Mouse (Mus musculus) thymus, adult 2 months (tissue): ENCODE results near the gene Samd8. TPM values are rescaled to one million over a fixed set of nuclear protein-coding genes. Genes with fewer than 3 reads are reported as not detected.

Source experiments
- DNase-seq: peaks from one replicate; pipeline ENCODE4 v3.0.0; 2021
- H3K27ac ChIP-seq: fragments of 200-500 bp; 2 replicates; pipeline ENCODE4 v1.5.1; 2012; ENCODE audit warnings: low read length, control low read depth; ENCODE audit not compliant: control insufficient read depth, insufficient read depth
- H3K27me3 ChIP-seq: fragments of 200-500 bp; 2 replicates; pipeline ENCODE4 v1.6.1; 2012; ENCODE audit warnings: mild to moderate bottlenecking, low read length, moderate library complexity, mixed read lengths; ENCODE audit not compliant: control insufficient read depth, insufficient read depth
- H3K36me3 ChIP-seq: fragments of 200-500 bp; 2 replicates; pipeline ENCODE4 v1.6.1; 2012; ENCODE audit warnings: mild to moderate bottlenecking, low read length, moderate library complexity; ENCODE audit not compliant: control insufficient read depth, insufficient read depth
- H3K4me1 ChIP-seq: fragments of 200-500 bp; replicated peaks from 2 replicates; pipeline ENCODE4 v1.6.1; 2012; ENCODE audit warnings: low read length; ENCODE audit not compliant: control insufficient read depth, insufficient read depth
- H3K4me3 ChIP-seq: fragments of 200-500 bp; 2 replicates; pipeline ENCODE4 v1.5.1; 2012; ENCODE audit warnings: mild to moderate bottlenecking, low read length, control low read depth, moderate library complexity; ENCODE audit not compliant: control insufficient read depth, insufficient read depth
- CTCF ChIP-seq: fragments of 200-500 bp; IDR thresholded peaks from 2 replicates; pipeline ENCODE4 v1.5.1; 2012; ENCODE audit warnings: mild to moderate bottlenecking, control low read depth, low read length, moderate library complexity, borderline replicate concordance; ENCODE audit not compliant: control insufficient read depth, poor library complexity, insufficient read depth; ENCODE audit errors: extremely low read depth
- POLR2A ChIP-seq: fragments of 200-500 bp; IDR thresholded peaks from 2 replicates; pipeline ENCODE4 v1.6.1; 2012; ENCODE audit warnings: mild to moderate bottlenecking, low read length, control low read depth, moderate library complexity; ENCODE audit not compliant: control insufficient read depth, poor library complexity, insufficient read depth; ENCODE audit errors: extremely low read depth
- WGBS: fragments of 180-500 bp; shearing (Covaris S2); methylation state at CpG from one replicate; pipeline ENCODE4 v1.1.7; 2018; 5-methylcytosine and 5-hydroxymethylcytosine counted together
- polyA plus RNA-seq: library from polyadenylated mRNA; depleted of rRNA; stranded (reverse); fragments of >200 nt; gene quantifications from 2 replicates; pipeline ENCODE4 v1.2.3, GENCODE M21; 2012

Gene Samd8
- polyA plus RNA-seq, 1 experiment, result 12.1 TPM

DNA sequence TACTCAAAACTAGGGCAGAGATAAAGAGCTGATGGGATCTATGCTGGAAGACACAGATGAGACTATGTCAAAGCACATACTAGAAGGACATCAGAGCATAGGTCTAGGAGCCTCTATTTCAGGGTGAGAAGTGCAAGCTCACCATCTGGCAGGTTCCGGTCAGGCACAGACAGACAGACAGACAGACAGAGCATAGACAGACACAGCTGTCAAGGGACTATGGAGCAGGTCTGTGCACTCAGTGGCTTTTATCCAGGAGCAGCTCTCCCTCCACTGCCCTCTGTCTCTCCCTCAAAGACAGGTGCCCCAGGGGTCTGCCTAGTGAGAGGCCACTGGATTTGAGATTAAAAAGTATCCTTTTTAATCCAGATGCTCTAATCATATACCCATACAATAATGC lies 6.2 kb upstream of the Samd8 start:
- 100% methylated on average over 1 of the region's 1 CpGs for WGBS
- H3K36me3 ChIP-seq, result no peaks in the 10 kb centered on the region
- DNase-seq, result no peak
- TF ChIP-seq CTCF (no peak), POLR2A (no peak)
- H3K27ac ChIP-seq, result no peak overlapping the region
- no peaks in the 10 kb centered on the region for H3K27me3 ChIP-seq
- H3K4me1 ChIP-seq, result no peaks in the 10 kb centered on the region
- H3K4me3 ChIP-seq, result no peak overlapping the region

GRCm38 (mm10) chr14:21745149-21745548 lies 5.2 kb upstream of the Samd8 start:
- no peak overlapping the region for H3K27ac ChIP-seq
- 56% methylated on average over 5 of the region's 5 CpGs for WGBS

GRCm38 (mm10) chr14:21746251-21746650 lies 4.1 kb upstream of the Samd8 start:
- 95% methylated on average over 8 of the region's 8 CpGs for WGBS
- H3K27me3 ChIP-seq, result no peaks in the 10 kb centered on the region
- TF ChIP-seq POLR2A (no peak), CTCF (no peak)
- H3K4me3 ChIP-seq, result no peak overlapping the region
- no peak for DNase-seq
- no peaks in the 10 kb centered on the region for H3K36me3 ChIP-seq
- no peak overlapping the region for H3K27ac ChIP-seq
- peaks cover 3% of the 10 kb centered on the region; the same call in 1 of the 2 replicates for H3K4me1 ChIP-seq

More at GRCm38 (mm10) chr14:21745149-21745548, 5.2 kb upstream of the Samd8 start:
- no peak for DNase-seq
- Histone ChIP-seq H3K4me3 (no peak overlapping the region), H3K4me1 (peaks cover 2% of the 10 kb centered on the region; the same call in 1 of the 2 replicates), H3K36me3 (no peaks in the 10 kb centered on the region), H3K27me3 (no peaks in the 10 kb centered on the region)
- no peak for TF ChIP-seq POLR2A
- no peak for TF ChIP-seq CTCF

- H3K4me3 ChIP-seq, result no peak overlapping the region
- no peak for DNase-seq
- H3K36me3 ChIP-seq, result no peaks in the 10 kb centered on the region
- no peaks in the 10 kb centered on the region for H3K27me3 ChIP-seq
- H3K27ac ChIP-seq, result no peak overlapping the region
- H3K4me1 ChIP-seq, result peaks cover 3% of the 10 kb centered on the region; the same call in 1 of the 2 replicates
- TF ChIP-seq POLR2A (no peak), CTCF (no peak)
- WGBS, result 82% methylated on average over 2 of the region's 2 CpGs
These were observed 3.5 kb upstream of the Samd8 start for GRCm38 (mm10) chr14:21746846-21747245.

GRCm38 (mm10) chr14:21747436-21748141 lies 2.7 kb upstream of the Samd8 start:
- no peak overlapping the region for H3K4me3 ChIP-seq
- no peak for DNase-seq
- WGBS, result 71% methylated on average over 14 of the region's 14 CpGs
- no peaks in the 10 kb centered on the region for H3K36me3 ChIP-seq
- no peaks in the 10 kb centered on the region for H3K27me3 ChIP-seq
- H3K27ac ChIP-seq, result no peak overlapping the region
- H3K4me1 ChIP-seq, result peaks cover 3% of the 10 kb centered on the region; the same call in 1 of the 2 replicates
- TF ChIP-seq POLR2A (no peak), CTCF (no peak)

DNA sequence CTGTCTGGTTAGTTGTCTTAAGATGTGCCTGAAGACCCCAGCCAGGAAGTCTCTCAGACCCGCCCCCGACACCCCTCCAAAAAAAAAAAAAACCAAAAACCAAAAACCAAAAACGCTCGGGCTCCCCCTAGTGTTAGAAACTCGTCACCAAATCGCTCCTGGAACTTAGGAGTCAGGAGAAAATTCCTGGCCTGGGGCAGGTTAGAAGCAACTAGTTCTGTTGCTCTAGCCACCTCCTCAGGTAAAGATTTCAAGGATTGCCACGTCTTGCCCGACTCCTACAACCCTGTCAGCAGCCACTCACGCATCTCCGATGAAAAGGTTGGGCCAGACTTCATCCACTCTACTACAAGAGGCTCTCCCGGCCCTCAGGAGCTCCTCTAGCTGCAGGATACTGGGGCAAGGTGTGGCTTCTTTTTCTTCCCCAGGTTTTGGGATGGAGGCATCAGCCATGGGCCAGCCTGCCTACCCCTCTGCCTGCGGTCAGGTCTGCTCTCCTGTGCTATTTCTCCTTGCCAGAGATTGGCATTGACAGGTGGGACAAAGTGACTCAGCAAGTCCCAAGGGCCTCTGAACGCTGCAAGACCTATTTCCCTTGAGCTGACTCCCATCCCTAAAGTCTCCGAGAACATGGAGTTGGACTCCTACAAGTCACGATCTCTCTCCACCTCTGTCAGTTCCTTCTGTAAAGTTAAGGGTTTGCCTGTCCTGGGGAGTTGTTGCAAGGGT lies 2.0 kb upstream of the Samd8 start:
- H3K4me3 ChIP-seq, result no peak overlapping the region
- TF ChIP-seq CTCF (peak; percentile 20; the same call in 1 of the 2 replicates), POLR2A (no peak)
- no peaks in the 10 kb centered on the region for H3K27me3 ChIP-seq
- no peak overlapping the region for H3K27ac ChIP-seq
- WGBS, result 47% methylated on average over 15 of the region's 15 CpGs
- no peaks in the 10 kb centered on the region for H3K36me3 ChIP-seq
- H3K4me1 ChIP-seq, result peaks cover 3% of the 10 kb centered on the region; the same call in 1 of the 2 replicates
- peak; percentile 28 for DNase-seq
